Mouse (Mus musculus) heart, embryonic 11.5 days (tissue): ENCODE data around the gene Map4k5. TPM values are rescaled to one million over a fixed set of nuclear protein-coding genes. Genes with fewer than 3 reads are reported as not detected.

ENCODE experiments used
- ATAC-seq: fragments of 200-750 bp; cut with Nextera tagmentation; replicated peaks from 2 replicates; pipeline ENCODE4 v1.8.0; 2017; ENCODE audit warnings: moderate library complexity; ENCODE audit not compliant: insufficient number of reproducible peaks, low FRiP score, low TSS enrichment
- H3K27ac ChIP-seq: fragments of 300-500 bp; sonication (generic); 2 replicates; pipeline ENCODE4 v1.5.1; 2014; ENCODE audit warnings: mild to moderate bottlenecking, low read depth, low read length
- H3K27me3 ChIP-seq: fragments of 300-500 bp; sonication (generic); 2 replicates; pipeline ENCODE4 v1.6.1; 2014; ENCODE audit warnings: mild to moderate bottlenecking, low read length, mixed read lengths; ENCODE audit not compliant: control insufficient read depth, insufficient read depth
- H3K36me3 ChIP-seq: fragments of 300-500 bp; sonication (generic); 2 replicates; pipeline ENCODE4 v1.6.1; 2014; ENCODE audit warnings: mild to moderate bottlenecking, low read length, moderate library complexity, mixed read lengths; ENCODE audit not compliant: control insufficient read depth, insufficient read depth
- H3K4me1 ChIP-seq: fragments of 300-500 bp; sonication (generic); 2 replicates; pipeline ENCODE4 v1.6.1; 2014; ENCODE audit warnings: low read length; ENCODE audit not compliant: control insufficient read depth, insufficient read depth
- H3K4me2 ChIP-seq: fragments of 300-500 bp; sonication (generic); 2 replicates; pipeline ENCODE4 v1.6.1; 2014; ENCODE audit warnings: mild to moderate bottlenecking, moderate library complexity
- H3K4me3 ChIP-seq: fragments of 300-500 bp; sonication (generic); 2 replicates; pipeline ENCODE4 v1.5.1; 2014; ENCODE audit warnings: low read depth, low read length
- H3K9ac ChIP-seq: fragments of 300-500 bp; sonication (generic); 2 replicates; pipeline ENCODE4 v1.6.1; 2014; ENCODE audit warnings: mild to moderate bottlenecking, low read depth, low read length, moderate library complexity
- H3K9me3 ChIP-seq: fragments of 300-500 bp; sonication (generic); replicated peaks from 2 replicates; pipeline ENCODE4 v1.6.1; 2016; ENCODE audit warnings: low read length; ENCODE audit not compliant: control insufficient read depth
- WGBS: fragments of 180-500 bp; shearing (Covaris S2); extraction: QIAGEN DNeasy Blood & Tissue Kit; methylation state at CpG from one replicate; pipeline ENCODE4 v1.1.7; 2014; ENCODE audit not compliant: insufficient replicate concordance; 5-methylcytosine and 5-hydroxymethylcytosine counted together
- polyA plus RNA-seq: library from polyadenylated mRNA; unstranded; fragments of >200 nt; fragmentation: Nextera tagmentation; extraction: Ambion mirVana; gene quantifications from 2 replicates; pipeline ENCODE4 v1.2.1, GENCODE M21; 2014

Gene Map4k5
- polyA plus RNA-seq, 1 experiment from 2014 or later: 32.6 TPM

GRCm38 (mm10) chr12:69846499-69846898 is 46.5 kb downstream of the Map4k5 start:
- Histone ChIP-seq H3K4me3 (no peak overlapping the region), H3K9ac (no peak overlapping the region), H3K4me1 (no peaks in the 10 kb centered on the region), H3K27ac (no peak overlapping the region), H3K27me3 (no peaks in the 10 kb centered on the region), H3K9me3 (no peaks in the 10 kb centered on the region), H3K36me3 (peaks cover 8% of the 10 kb centered on the region; the same call in 1 of the 2 replicates), H3K4me2 (no peak overlapping the region)
- 93% methylated on average over 9 of the region's 9 CpGs for WGBS
- no peak for ATAC-seq

GRCm38 (mm10) chr12:69845722-69846121 is 47.3 kb downstream of the Map4k5 start:
- H3K27ac ChIP-seq: no peak overlapping the region
- WGBS: 85% methylated on average over 9 of the region's 9 CpGs
- no peaks in the 10 kb centered on the region for H3K27me3 ChIP-seq
- no peak overlapping the region for H3K4me3 ChIP-seq
- no peak overlapping the region for H3K9ac ChIP-seq
- no peak for ATAC-seq
- H3K4me2 ChIP-seq: no peak overlapping the region
- H3K9me3 ChIP-seq: no peaks in the 10 kb centered on the region
- peaks cover 8% of the 10 kb centered on the region; the same call in 1 of the 2 replicates for H3K36me3 ChIP-seq
- no peaks in the 10 kb centered on the region for H3K4me1 ChIP-seq

- H3K9me3 ChIP-seq: no peaks in the 10 kb centered on the region
- no peak overlapping the region for H3K9ac ChIP-seq
- H3K27me3 ChIP-seq: no peaks in the 10 kb centered on the region
- peaks cover 4% of the 10 kb centered on the region; the same call in 1 of the 2 replicates for H3K36me3 ChIP-seq
- H3K27ac ChIP-seq: no peak overlapping the region
- no peak for ATAC-seq
- WGBS: 74% methylated on average over 19 of the region's 19 CpGs
- no peak overlapping the region for H3K4me3 ChIP-seq
- no peaks in the 10 kb centered on the region for H3K4me1 ChIP-seq
- H3K4me2 ChIP-seq: no peak overlapping the region
Measured at GRCm38 (mm10) chr12:69843531-69844445, 49.2 kb downstream of the Map4k5 start.

GRCm38 (mm10) chr12:69838376-69838775 is 54.6 kb downstream of the Map4k5 start:
- Histone ChIP-seq H3K9me3 (no peaks in the 10 kb centered on the region), H3K4me1 (no peaks in the 10 kb centered on the region), H3K4me3 (no peak overlapping the region), H3K27ac (no peak overlapping the region), H3K4me2 (no peak overlapping the region), H3K27me3 (no peaks in the 10 kb centered on the region), H3K36me3 (peaks cover 6% of the 10 kb centered on the region; the same call in 1 of the 2 replicates), H3K9ac (no peak overlapping the region)
- no peak for ATAC-seq
- WGBS: 75% methylated on average over 11 of the region's 11 CpGs

- no peak for ATAC-seq
- H3K4me3 ChIP-seq: no peak overlapping the region
- peaks cover 9% of the 10 kb centered on the region; the same call in 1 of the 2 replicates for H3K36me3 ChIP-seq
- no peak overlapping the region for H3K4me2 ChIP-seq
- H3K4me1 ChIP-seq: no peaks in the 10 kb centered on the region
- H3K27ac ChIP-seq: no peak overlapping the region
- no peaks in the 10 kb centered on the region for H3K9me3 ChIP-seq
- no peaks in the 10 kb centered on the region for H3K27me3 ChIP-seq
- 85% methylated on average over 12 of the region's 12 CpGs for WGBS
- no peak overlapping the region for H3K9ac ChIP-seq
Measured at GRCm38 (mm10) chr12:69833982-69834604, 58.9 kb downstream of the Map4k5 start.

- no peak overlapping the region for H3K4me3 ChIP-seq
- no peak for ATAC-seq
- peaks cover 6% of the 10 kb centered on the region; the same call in 1 of the 2 replicates for H3K4me1 ChIP-seq
Measured at GRCm38 (mm10) chr12:69831239-69831910, 61.6 kb downstream of the Map4k5 start.

GRCm38 (mm10) chr12:69828214-69828613 is 64.8 kb downstream of the Map4k5 start:
- no peak for ATAC-seq
- Histone ChIP-seq H3K36me3 (peaks cover 19% of the 10 kb centered on the region), H3K9ac (no peak overlapping the region), H3K4me2 (no peak overlapping the region), H3K9me3 (no peaks in the 10 kb centered on the region), H3K4me1 (peaks cover 6% of the 10 kb centered on the region; the same call in 1 of the 2 replicates), H3K27ac (no peak overlapping the region), H3K4me3 (no peak overlapping the region), H3K27me3 (no peaks in the 10 kb centered on the region)
- WGBS: 33% methylated on average over 2 of the region's 2 CpGs

More at GRCm38 (mm10) chr12:69831239-69831910, 61.6 kb downstream of the Map4k5 start:
- Histone ChIP-seq H3K36me3 (peaks cover 14% of the 10 kb centered on the region), H3K9ac (no peak overlapping the region), H3K9me3 (no peaks in the 10 kb centered on the region), H3K4me2 (no peak overlapping the region), H3K27ac (no peak overlapping the region), H3K27me3 (no peaks in the 10 kb centered on the region)
- 93% methylated on average over 9 of the region's 9 CpGs for WGBS

GRCm38 (mm10) chr12:69824881-69825597 is 68.0 kb downstream of the Map4k5 start:
- no peak overlapping the region for H3K9ac ChIP-seq
- no peak overlapping the region for H3K4me2 ChIP-seq
- H3K4me3 ChIP-seq: no peak overlapping the region
- peaks cover 38% of the 10 kb centered on the region for H3K36me3 ChIP-seq
- H3K4me1 ChIP-seq: peaks cover 6% of the 10 kb centered on the region; the same call in 1 of the 2 replicates
- no peak for ATAC-seq
- no peaks in the 10 kb centered on the region for H3K9me3 ChIP-seq
- WGBS: 81% methylated on average over 9 of the region's 9 CpGs
- no peaks in the 10 kb centered on the region for H3K27me3 ChIP-seq
- no peak overlapping the region for H3K27ac ChIP-seq
